Mouse (Mus musculus) ES-Bruce4 (cell line): ENCODE data around the gene Apoa5. TPM values are rescaled to one million over a fixed set of nuclear protein-coding genes. Genes with fewer than 3 reads are reported as not detected.

Experiments used
- H3K27ac ChIP-seq: 2 replicates; pipeline ENCODE4 v1.5.1; 2012; ENCODE audit warnings: low read length, inconsistent platforms; ENCODE audit not compliant: insufficient read depth
- H3K27me3 ChIP-seq: 2 replicates; pipeline ENCODE4 v1.6.1; 2012; ENCODE audit warnings: mild to moderate bottlenecking, low read length, inconsistent platforms; ENCODE audit not compliant: control insufficient read depth, poor library complexity, insufficient read depth, severe bottlenecking
- H3K36me3 ChIP-seq: 2 replicates; pipeline ENCODE4 v1.6.1; 2012; ENCODE audit warnings: inconsistent platforms, mild to moderate bottlenecking, low read length, moderate library complexity; ENCODE audit not compliant: control insufficient read depth, poor library complexity, insufficient read depth, severe bottlenecking
- H3K4me1 ChIP-seq: one replicate; pipeline ENCODE4 v1.8.1; 2011; ENCODE audit warnings: low read length; ENCODE audit not compliant: control insufficient read depth, insufficient read depth
- H3K4me3 ChIP-seq: 2 replicates; pipeline ENCODE4 v1.5.1; 2011; ENCODE audit warnings: low read depth, mild to moderate bottlenecking, low read length
- H3K9ac ChIP-seq: 2 replicates; pipeline ENCODE4 v1.6.1; 2012; ENCODE audit warnings: low read depth, mild to moderate bottlenecking, inconsistent platforms; ENCODE audit not compliant: poor library complexity, severe bottlenecking
- H3K9me3 ChIP-seq: replicated peaks from 2 replicates; pipeline ENCODE4 v1.6.1; 2012; ENCODE audit warnings: mild to moderate bottlenecking, low read length, inconsistent platforms; ENCODE audit not compliant: control insufficient read depth, poor library complexity, insufficient read depth, severe bottlenecking
- CTCF ChIP-seq: IDR thresholded peaks from one replicate; pipeline ENCODE4 v1.8.1; 2011; ENCODE audit warnings: low read depth, low read length
- EP300 ChIP-seq: IDR thresholded peaks from 2 replicates; pipeline ENCODE4 v1.6.1; 2011; ENCODE audit warnings: low read depth, low read length; ENCODE audit not compliant: insufficient read depth
- POLR2A ChIP-seq: IDR thresholded peaks from one replicate; pipeline ENCODE4 v1.8.1; 2011; ENCODE audit warnings: low read length; ENCODE audit not compliant: insufficient read depth
- polyA plus RNA-seq: library from polyadenylated mRNA; stranded (reverse); fragments of >200 nt; gene quantifications from 2 replicates; pipeline ENCODE4 v1.2.4, GENCODE M21; 2011; ENCODE audit warnings: low read depth; ENCODE audit not compliant: missing spikeins, insufficient read depth, insufficient read length

Gene Apoa5
- polyA plus RNA-seq, 1 experiment: not detected

DNA sequence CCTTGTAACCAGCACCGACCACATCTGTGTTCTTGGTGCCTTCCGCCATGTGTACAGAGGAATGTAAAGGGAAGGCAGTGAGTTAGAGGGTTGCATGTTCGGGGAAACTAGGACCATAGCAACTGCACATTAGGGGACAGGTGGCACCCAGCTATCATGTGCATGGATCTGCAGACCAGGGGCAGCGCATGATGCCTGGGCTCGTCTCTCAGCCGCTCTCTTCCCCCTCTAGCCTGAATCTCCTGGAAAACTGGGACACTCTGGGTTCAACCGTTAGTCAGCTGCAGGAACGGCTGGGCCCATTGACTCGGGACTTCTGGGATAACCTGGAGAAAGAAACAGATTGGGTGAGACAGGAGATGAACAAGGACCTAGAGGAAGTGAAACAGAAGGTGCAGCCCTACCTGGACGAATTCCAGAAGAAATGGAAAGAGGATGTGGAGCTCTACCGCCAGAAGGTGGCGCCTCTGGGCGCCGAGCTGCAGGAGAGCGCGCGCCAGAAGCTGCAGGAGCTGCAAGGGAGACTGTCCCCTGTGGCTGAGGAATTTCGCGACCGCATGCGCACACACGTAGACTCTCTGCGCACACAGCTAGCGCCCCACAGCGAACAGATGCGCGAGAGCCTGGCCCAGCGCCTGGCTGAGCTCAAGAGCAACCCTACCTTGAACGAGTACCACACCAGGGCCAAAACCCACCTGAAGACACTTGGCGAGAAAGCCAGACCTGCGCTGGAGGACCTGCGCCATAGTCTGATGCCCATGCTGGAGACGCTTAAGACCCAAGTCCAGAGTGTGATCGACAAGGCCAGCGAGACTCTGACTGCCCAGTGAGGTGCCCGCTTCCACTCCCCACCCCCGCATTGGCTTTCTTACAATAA lies 38.6 kb upstream of the Apoa5 start:
- TF ChIP-seq POLR2A (peak; percentile 41), CTCF (peak; percentile 86), EP300 (peak; percentile 50; the same call in 1 of the 2 replicates)
- Histone ChIP-seq H3K9ac (peak overlapping the region; percentile 64), H3K27me3 (no peaks in the 10 kb centered on the region), H3K9me3 (no peaks in the 10 kb centered on the region), H3K4me3 (peak overlapping the region; percentile 81), H3K4me1 (no peaks in the 10 kb centered on the region), H3K27ac (no peak overlapping the region), H3K36me3 (no peaks in the 10 kb centered on the region)

DNA sequence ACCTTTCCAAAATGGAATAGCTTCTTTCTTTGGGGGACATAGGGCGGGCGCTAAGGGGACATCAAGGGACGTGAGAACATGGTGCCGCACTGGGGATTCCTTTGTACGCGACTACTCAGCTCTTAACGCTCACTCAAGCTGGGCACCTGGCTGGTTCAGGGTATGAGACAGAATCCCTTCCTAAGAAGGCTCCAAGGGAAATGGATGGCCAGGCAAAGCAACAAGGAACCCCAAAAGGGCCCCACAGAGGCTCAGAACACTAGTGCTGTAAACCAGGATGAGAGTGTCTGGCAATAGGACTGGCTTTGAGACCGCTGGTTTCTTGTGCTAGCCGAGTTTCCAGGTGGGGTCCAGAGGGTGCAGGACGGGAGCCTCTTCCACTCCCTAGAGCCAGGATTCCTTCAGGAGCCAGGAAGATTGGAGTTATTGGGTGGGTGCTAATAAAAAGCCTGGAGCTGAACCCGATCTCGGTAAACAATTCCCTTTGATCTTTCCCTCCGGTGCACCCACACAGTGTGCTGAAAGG lies 37.9 kb upstream of the Apoa5 start:
- Histone ChIP-seq H3K27me3 (no peaks in the 10 kb centered on the region), H3K27ac (no peak overlapping the region), H3K4me1 (no peaks in the 10 kb centered on the region), H3K36me3 (no peaks in the 10 kb centered on the region), H3K9me3 (no peaks in the 10 kb centered on the region), H3K4me3 (peak overlapping the region; percentile 81), H3K9ac (peak overlapping the region; percentile 64)
- TF ChIP-seq CTCF (no peak), POLR2A (no peak), EP300 (no peak)

DNA sequence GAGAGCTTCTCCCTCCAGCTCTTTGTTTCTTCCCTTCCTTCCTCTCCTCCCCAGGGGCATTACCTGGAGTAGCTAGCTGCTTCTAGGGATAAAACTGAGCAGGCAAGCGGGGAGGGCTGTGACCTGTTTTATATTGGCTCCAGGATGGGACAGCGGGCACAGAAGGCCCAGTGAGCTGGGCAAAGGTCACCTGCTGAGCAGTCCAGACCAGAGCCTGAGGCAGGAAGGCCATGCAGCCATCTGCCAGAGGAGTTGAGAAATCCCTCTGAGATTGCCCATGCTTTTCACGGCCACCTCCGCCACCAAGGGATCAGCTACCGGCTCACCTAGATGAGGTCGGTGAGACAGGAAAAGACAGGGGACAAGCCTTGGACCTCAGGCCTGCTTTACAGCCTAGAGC lies 33.2 kb upstream of the Apoa5 start:
- H3K9me3 ChIP-seq: no peaks in the 10 kb centered on the region
- TF ChIP-seq POLR2A: no peak
- TF ChIP-seq CTCF: no peak
- no peak for TF ChIP-seq EP300
- no peaks in the 10 kb centered on the region for H3K27me3 ChIP-seq
- H3K36me3 ChIP-seq: no peaks in the 10 kb centered on the region
- no peaks in the 10 kb centered on the region for H3K4me1 ChIP-seq
- H3K27ac ChIP-seq: no peak overlapping the region
- H3K4me3 ChIP-seq: no peak overlapping the region
- H3K9ac ChIP-seq: no peak overlapping the region

DNA sequence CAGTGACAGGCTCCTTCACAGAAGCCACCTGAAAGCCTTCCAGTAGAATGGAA lies 33.0 kb upstream of the Apoa5 start, which contains the start of gene Apoc3:
TSS of gene Apoc3 (minus strand) at position 41 of the 53 bp plus-strand sequence.
- no peak within 1 kb of the TSS for H3K9ac ChIP-seq
- no peaks in the 10 kb centered on the region for H3K36me3 ChIP-seq
- H3K27ac ChIP-seq: no peak within 1 kb of the TSS
- H3K4me3 ChIP-seq: no peak within 1 kb of the TSS
- H3K27me3 ChIP-seq: no peaks in the 10 kb centered on the region
- H3K9me3 ChIP-seq: no peaks in the 10 kb centered on the region
- TF ChIP-seq EP300: no peak
- TF ChIP-seq POLR2A: no peak
- TF ChIP-seq CTCF: no peak
- no peaks in the 10 kb centered on the region for H3K4me1 ChIP-seq

DNA sequence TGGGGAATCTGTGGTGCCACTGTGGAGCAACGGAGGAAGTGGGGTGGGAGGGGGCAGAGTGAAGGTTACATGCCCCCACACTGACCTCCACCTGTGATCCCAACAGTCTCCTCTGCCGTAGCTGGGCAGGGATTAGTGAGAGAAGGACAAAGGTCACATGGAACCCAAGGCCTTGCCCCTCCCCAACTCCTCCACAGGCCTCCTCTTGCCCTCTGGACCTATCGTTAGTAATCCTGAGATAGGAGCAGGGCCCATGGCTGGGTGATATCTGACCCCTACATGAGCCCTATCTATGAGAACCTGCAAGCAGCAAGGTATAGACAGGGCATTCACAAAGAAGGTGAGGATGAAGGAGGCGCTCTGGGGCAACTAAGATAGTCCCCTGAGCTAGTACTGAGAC lies 32.8 kb upstream of the Apoa5 start:
- Histone ChIP-seq H3K9me3 (no peaks in the 10 kb centered on the region), H3K4me1 (no peaks in the 10 kb centered on the region), H3K27me3 (no peaks in the 10 kb centered on the region), H3K27ac (no peak overlapping the region), H3K4me3 (no peak overlapping the region), H3K9ac (no peak overlapping the region), H3K36me3 (no peaks in the 10 kb centered on the region)
- TF ChIP-seq EP300 (no peak), POLR2A (no peak), CTCF (no peak)

DNA sequence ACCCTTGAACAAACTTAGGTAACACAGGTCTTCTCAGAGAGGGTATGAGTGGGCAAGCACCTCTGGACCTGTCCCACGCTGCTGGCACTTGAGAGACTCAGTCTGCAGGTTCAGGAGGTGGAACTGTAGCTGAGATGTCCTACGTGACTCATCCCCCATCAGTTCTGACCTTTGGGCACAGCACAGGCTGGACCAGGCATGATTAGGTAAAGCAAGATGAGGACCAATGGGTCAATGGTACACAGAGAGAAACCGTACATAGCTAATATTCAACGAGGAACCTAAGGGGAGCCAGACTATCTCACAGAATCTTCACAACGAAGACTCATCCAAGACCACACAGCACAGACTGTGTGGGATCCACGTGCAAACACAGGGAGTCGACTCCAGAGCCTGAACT lies 29.6 kb upstream of the Apoa5 start:
- H3K4me3 ChIP-seq: no peak overlapping the region
- H3K9me3 ChIP-seq: no peaks in the 10 kb centered on the region
- no peak overlapping the region for H3K9ac ChIP-seq
- H3K27ac ChIP-seq: no peak overlapping the region
- TF ChIP-seq POLR2A: no peak
- no peak for TF ChIP-seq CTCF
- no peak for TF ChIP-seq EP300
- no peaks in the 10 kb centered on the region for H3K4me1 ChIP-seq
- no peaks in the 10 kb centered on the region for H3K36me3 ChIP-seq
- no peaks in the 10 kb centered on the region for H3K27me3 ChIP-seq
